Mouse (Mus musculus): ENCODE data around the gene Samd4. TPM values are rescaled to one million over a fixed set of nuclear protein-coding genes. Genes with fewer than 3 reads are reported as not detected.

The Samd4 gene
- polyA plus RNA-seq, 1 experiment: 17.6 TPM

GRCm38 (mm10) chr14:47091908-47092307 lies 209.3 kb downstream of the Samd4 start:
- H3K4me3 ChIP-seq (ENCODE audit: low read depth, low read length): no peak overlapping the region
- H3K9me3 ChIP-seq (replicated peaks; ENCODE audit: control insufficient read depth, insufficient read depth, low read length, poor library complexity, severe bottlenecking): no peaks in the 10 kb centered on the region
- H3K27ac ChIP-seq (ENCODE audit: insufficient read depth, low read length): no peak overlapping the region
- no peak overlapping the region for H3K9ac ChIP-seq (ENCODE audit: low read depth, poor library complexity, severe bottlenecking)
- no peaks in the 10 kb centered on the region for H3K4me1 ChIP-seq (ENCODE audit: control insufficient read depth, insufficient read depth, low read length)
- no peaks in the 10 kb centered on the region for H3K27me3 ChIP-seq (ENCODE audit: control insufficient read depth, insufficient read depth, low read length, poor library complexity, severe bottlenecking)
- TF ChIP-seq CTCF (IDR thresholded peaks at IDR 0.05; ENCODE audit: low read depth, low read length) (no peak), EP300 (IDR thresholded peaks at IDR 0.05; ENCODE audit: insufficient read depth, low read depth, low read length) (no peak), POLR2A (IDR thresholded peaks at IDR 0.05; ENCODE audit: insufficient read depth, low read length) (no peak)
- H3K36me3 ChIP-seq (ENCODE audit: control insufficient read depth, insufficient read depth, low read length, poor library complexity, severe bottlenecking): no peaks in the 10 kb centered on the region

GRCm38 (mm10) chr14:47093355-47093792 lies 210.7 kb downstream of the Samd4 start:
- Histone ChIP-seq H3K4me3 (ENCODE audit: low read depth, low read length) (no peak overlapping the region), H3K9me3 (replicated peaks; ENCODE audit: control insufficient read depth, insufficient read depth, low read length, poor library complexity, severe bottlenecking) (no peaks in the 10 kb centered on the region), H3K27ac (ENCODE audit: insufficient read depth, low read length) (no peak overlapping the region), H3K9ac (ENCODE audit: low read depth, poor library complexity, severe bottlenecking) (no peak overlapping the region), H3K27me3 (ENCODE audit: control insufficient read depth, insufficient read depth, low read length, poor library complexity, severe bottlenecking) (no peaks in the 10 kb centered on the region), H3K36me3 (ENCODE audit: control insufficient read depth, insufficient read depth, low read length, poor library complexity, severe bottlenecking) (no peaks in the 10 kb centered on the region), H3K4me1 (ENCODE audit: control insufficient read depth, insufficient read depth, low read length) (no peaks in the 10 kb centered on the region)
- TF ChIP-seq POLR2A (IDR thresholded peaks at IDR 0.05; ENCODE audit: insufficient read depth, low read length): no peak
- no peak for TF ChIP-seq CTCF (IDR thresholded peaks at IDR 0.05; ENCODE audit: low read depth, low read length)
- TF ChIP-seq EP300 (IDR thresholded peaks at IDR 0.05; ENCODE audit: insufficient read depth, low read depth, low read length): no peak

GRCm38 (mm10) chr14:47095036-47095435 lies 212.4 kb downstream of the Samd4 start:
- H3K9me3 ChIP-seq (replicated peaks; ENCODE audit: control insufficient read depth, insufficient read depth, low read length, poor library complexity, severe bottlenecking): no peaks in the 10 kb centered on the region
- no peak overlapping the region for H3K9ac ChIP-seq (ENCODE audit: low read depth, poor library complexity, severe bottlenecking)
- H3K4me3 ChIP-seq (ENCODE audit: low read depth, low read length): no peak overlapping the region
- TF ChIP-seq CTCF (IDR thresholded peaks at IDR 0.05; ENCODE audit: low read depth, low read length) (no peak), POLR2A (IDR thresholded peaks at IDR 0.05; ENCODE audit: insufficient read depth, low read length) (no peak), EP300 (IDR thresholded peaks at IDR 0.05; ENCODE audit: insufficient read depth, low read depth, low read length) (no peak)
- no peak overlapping the region for H3K27ac ChIP-seq (ENCODE audit: insufficient read depth, low read length)
- no peaks in the 10 kb centered on the region for H3K27me3 ChIP-seq (ENCODE audit: control insufficient read depth, insufficient read depth, low read length, poor library complexity, severe bottlenecking)
- no peaks in the 10 kb centered on the region for H3K4me1 ChIP-seq (ENCODE audit: control insufficient read depth, insufficient read depth, low read length)
- H3K36me3 ChIP-seq (ENCODE audit: control insufficient read depth, insufficient read depth, low read length, poor library complexity, severe bottlenecking): no peaks in the 10 kb centered on the region

GRCm38 (mm10) chr14:47096357-47096756 lies 213.7 kb downstream of the Samd4 start:
- no peaks in the 10 kb centered on the region for H3K9me3 ChIP-seq (replicated peaks; ENCODE audit: control insufficient read depth, insufficient read depth, low read length, poor library complexity, severe bottlenecking)
- no peaks in the 10 kb centered on the region for H3K4me1 ChIP-seq (ENCODE audit: control insufficient read depth, insufficient read depth, low read length)
- no peak overlapping the region for H3K27ac ChIP-seq (ENCODE audit: insufficient read depth, low read length)
- no peak overlapping the region for H3K9ac ChIP-seq (ENCODE audit: low read depth, poor library complexity, severe bottlenecking)
- H3K36me3 ChIP-seq (ENCODE audit: control insufficient read depth, insufficient read depth, low read length, poor library complexity, severe bottlenecking): no peaks in the 10 kb centered on the region
- no peaks in the 10 kb centered on the region for H3K27me3 ChIP-seq (ENCODE audit: control insufficient read depth, insufficient read depth, low read length, poor library complexity, severe bottlenecking)
- TF ChIP-seq CTCF (IDR thresholded peaks at IDR 0.05; ENCODE audit: low read depth, low read length): no peak
- TF ChIP-seq POLR2A (IDR thresholded peaks at IDR 0.05; ENCODE audit: insufficient read depth, low read length): no peak
- TF ChIP-seq EP300 (IDR thresholded peaks at IDR 0.05; ENCODE audit: insufficient read depth, low read depth, low read length): no peak
- H3K4me3 ChIP-seq (ENCODE audit: low read depth, low read length): no peak overlapping the region

- Histone ChIP-seq H3K4me3 (ENCODE audit: low read depth, low read length) (no peak overlapping the region), H3K9me3 (replicated peaks; ENCODE audit: control insufficient read depth, insufficient read depth, low read length, poor library complexity, severe bottlenecking) (no peaks in the 10 kb centered on the region), H3K9ac (ENCODE audit: low read depth, poor library complexity, severe bottlenecking) (no peak overlapping the region), H3K36me3 (ENCODE audit: control insufficient read depth, insufficient read depth, low read length, poor library complexity, severe bottlenecking) (no peaks in the 10 kb centered on the region), H3K4me1 (ENCODE audit: control insufficient read depth, insufficient read depth, low read length) (no peaks in the 10 kb centered on the region), H3K27me3 (ENCODE audit: control insufficient read depth, insufficient read depth, low read length, poor library complexity, severe bottlenecking) (no peaks in the 10 kb centered on the region), H3K27ac (ENCODE audit: insufficient read depth, low read length) (no peak overlapping the region)
- no peak for TF ChIP-seq EP300 (IDR thresholded peaks at IDR 0.05; ENCODE audit: insufficient read depth, low read depth, low read length)
- TF ChIP-seq POLR2A (IDR thresholded peaks at IDR 0.05; ENCODE audit: insufficient read depth, low read length): no peak
- no peak for TF ChIP-seq CTCF (IDR thresholded peaks at IDR 0.05; ENCODE audit: low read depth, low read length)
These were observed 221.9 kb downstream of the Samd4 start for GRCm38 (mm10) chr14:47104246-47105173.

GRCm38 (mm10) chr14:47105174-47105557 lies 222.5 kb downstream of the Samd4 start:
- H3K9me3 ChIP-seq (replicated peaks; ENCODE audit: control insufficient read depth, insufficient read depth, low read length, poor library complexity, severe bottlenecking): no peaks in the 10 kb centered on the region
- no peak overlapping the region for H3K4me3 ChIP-seq (ENCODE audit: low read depth, low read length)
- no peaks in the 10 kb centered on the region for H3K36me3 ChIP-seq (ENCODE audit: control insufficient read depth, insufficient read depth, low read length, poor library complexity, severe bottlenecking)
- no peaks in the 10 kb centered on the region for H3K4me1 ChIP-seq (ENCODE audit: control insufficient read depth, insufficient read depth, low read length)
- no peak for TF ChIP-seq EP300 (IDR thresholded peaks at IDR 0.05; ENCODE audit: insufficient read depth, low read depth, low read length)
- TF ChIP-seq CTCF (IDR thresholded peaks at IDR 0.05; ENCODE audit: low read depth, low read length): no peak
- no peak for TF ChIP-seq POLR2A (IDR thresholded peaks at IDR 0.05; ENCODE audit: insufficient read depth, low read length)
- no peaks in the 10 kb centered on the region for H3K27me3 ChIP-seq (ENCODE audit: control insufficient read depth, insufficient read depth, low read length, poor library complexity, severe bottlenecking)
- no peak overlapping the region for H3K9ac ChIP-seq (ENCODE audit: low read depth, poor library complexity, severe bottlenecking)
- H3K27ac ChIP-seq (ENCODE audit: insufficient read depth, low read length): no peak overlapping the region
